Mouse (Mus musculus) effector memory CD4-positive, alpha-beta T cell, adult 7 months (primary cell): ENCODE results near the gene Zfp362. TPM values are rescaled to one million over a fixed set of nuclear protein-coding genes. Genes with fewer than 3 reads are reported as not detected.

Experiments used
- polyA plus RNA-seq: library from polyadenylated mRNA; unstranded; fragments of 100-300 nt; shearing (Covaris generic); gene quantifications from one replicate; pipeline ENCODE4 v1.2.1, GENCODE M21; 2017

Gene Zfp362
- polyA plus RNA-seq: 15.8 TPM

DNA sequence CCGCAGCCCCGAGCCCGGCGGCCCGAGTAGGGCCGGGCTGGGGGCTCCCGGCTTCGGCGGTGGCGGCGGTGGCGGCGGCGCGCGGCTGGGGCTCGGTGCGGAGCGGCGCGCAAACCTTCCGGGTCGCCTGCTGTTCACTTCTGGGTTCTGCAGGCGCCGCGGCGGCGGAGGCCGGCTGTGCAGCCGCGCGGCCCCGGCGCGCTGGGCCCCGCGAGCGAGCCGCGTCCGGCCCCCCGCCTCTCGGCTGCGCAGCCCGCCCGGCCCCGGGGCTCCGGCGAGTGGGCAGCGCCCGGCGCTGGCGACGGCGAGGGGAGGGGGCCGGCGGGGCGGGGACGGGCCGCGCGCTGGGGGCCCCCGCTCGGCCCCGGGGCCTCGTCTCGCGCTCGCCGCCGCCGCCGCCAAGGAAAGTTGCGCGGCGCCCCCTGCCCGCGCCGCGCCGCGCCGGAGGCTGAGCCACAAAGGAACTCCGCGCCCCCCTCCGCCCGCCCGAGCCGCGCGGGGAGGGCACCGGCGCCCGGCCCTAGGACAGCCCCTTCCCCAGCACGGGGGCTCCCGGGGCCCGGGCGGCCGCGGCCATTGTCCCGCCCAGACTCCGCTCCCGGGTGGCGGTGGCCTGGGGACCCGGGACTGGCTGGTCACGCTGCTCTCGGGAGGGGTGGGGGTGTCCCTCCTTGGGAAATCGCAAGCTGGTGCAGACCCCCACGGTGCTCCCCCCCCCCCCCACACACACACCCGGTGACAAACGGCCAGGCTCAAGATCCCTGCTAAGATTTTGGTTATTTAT is at the start of gene Zfp362:
TSS of gene Zfp362 (minus strand) at position 3 of the 784 bp plus-strand sequence.

DNA sequence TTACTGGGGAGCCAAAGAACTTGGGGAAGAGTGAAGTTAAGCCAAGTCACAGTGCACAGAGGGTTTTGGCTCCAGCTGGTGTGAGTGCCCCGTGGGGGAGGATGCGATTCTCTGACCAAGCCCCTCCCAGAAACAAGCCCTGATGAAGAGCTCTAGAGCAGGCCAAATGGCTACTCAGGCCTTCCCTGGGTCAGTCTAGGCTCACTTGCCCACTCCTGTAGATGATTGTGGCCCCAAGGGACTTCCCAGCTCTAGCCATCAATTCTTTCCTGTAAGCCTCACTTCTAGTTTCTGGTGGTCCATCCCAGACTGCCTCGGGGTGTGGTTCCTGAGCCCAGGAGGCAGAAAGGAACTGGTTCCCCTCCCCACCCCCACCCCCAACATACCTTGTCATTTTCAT is 50.8 kb downstream of the Zfp362 start, which contains the start of gene A3galt2:
TSS of gene A3galt2 (plus strand) at position 301 of the 400 bp plus-strand sequence.

Other genes with a start within 250 kb of the Zfp362 start
- 1.8 TPM for gene Zscan20, start 195.9 kb downstream of the Zfp362 start, polyA plus RNA-seq
- 0.33 TPM for gene Tlr12, start 187.4 kb downstream of the Zfp362 start, polyA plus RNA-seq
- gene Phc2, start 151.3 kb downstream of the Zfp362 start, polyA plus RNA-seq: 151 TPM
- gene A3galt2, start 50.7 kb downstream of the Zfp362 start, polyA plus RNA-seq: 0.11 TPM
- gene Trim62, start 77.5 kb upstream of the Zfp362 start, polyA plus RNA-seq: 10.4 TPM
- 0.63 TPM for gene Azin2, start 156.4 kb upstream of the Zfp362 start, polyA plus RNA-seq
- 98.2 TPM for gene Ak2, start 185.9 kb upstream of the Zfp362 start, polyA plus RNA-seq